Mouse (Mus musculus) ES-E14 (cell line): ENCODE data around the gene Adam8. TPM values are rescaled to one million over a fixed set of nuclear protein-coding genes. Genes with fewer than 3 reads are reported as not detected.

Source experiments
- DNase-seq: peaks from one replicate; pipeline ENCODE4 v3.0.0-alpha.2; 2013; ENCODE audit warnings: low read depth, low spot score
- H3K27ac ChIP-seq: 2 replicates; pipeline ENCODE4 v1.5.1; 2012; ENCODE audit warnings: low read depth, mild to moderate bottlenecking, low read length, moderate library complexity, mixed read lengths; ENCODE audit not compliant: poor library complexity, insufficient read depth, severe bottlenecking
- H3K36me3 ChIP-seq: 2 replicates; pipeline ENCODE4 v1.6.1; 2012; ENCODE audit warnings: mild to moderate bottlenecking, low read length, moderate library complexity, mixed read lengths; ENCODE audit not compliant: control insufficient read depth, poor library complexity, insufficient read depth, severe bottlenecking
- H3K4me1 ChIP-seq, 2 experiments: fragments of 150-350 bp in 1 of 2; sonication (generic) in 1 of 2; 2 replicates each; pipeline ENCODE4 v1.6.1; 2012; ENCODE audit warnings: low read length in 2 of 2, mild to moderate bottlenecking in 1 of 2, mixed read lengths in 1 of 2; ENCODE audit not compliant: control insufficient read depth in 2 of 2, insufficient read depth in 2 of 2, poor library complexity in 1 of 2
- H3K4me3 ChIP-seq, 2 experiments: fragments of 150-350 bp in 1 of 2; sonication (generic) in 1 of 2; 2 replicates each; pipeline ENCODE4 v1.5.1; 2012; ENCODE audit warnings: low read length in 2 of 2, low read depth in 1 of 2, mild to moderate bottlenecking in 1 of 2, mixed read lengths in 1 of 2; ENCODE audit not compliant: insufficient read depth in 1 of 2, poor library complexity in 1 of 2, severe bottlenecking in 1 of 2
- H3K9ac ChIP-seq: 2 replicates; pipeline ENCODE4 v1.6.1; 2012; ENCODE audit warnings: low read depth, mild to moderate bottlenecking, low read length, mixed read lengths; ENCODE audit not compliant: poor library complexity, insufficient read depth, severe bottlenecking
- H3K9me3 ChIP-seq: fragments of 150-350 bp; sonication (generic); 2 replicates; pipeline ENCODE4 v1.6.1; 2012; ENCODE audit warnings: low read depth, mild to moderate bottlenecking, low read length; ENCODE audit not compliant: control insufficient read depth, insufficient read depth
- CHD2 ChIP-seq: IDR thresholded peaks from 2 replicates; pipeline ENCODE4 v1.6.1; 2014; ENCODE audit warnings: mild to moderate bottlenecking, low read depth, low read length, inconsistent platforms
- HCFC1 ChIP-seq: IDR thresholded peaks from 2 replicates; pipeline ENCODE4 v1.6.1; 2012; ENCODE audit warnings: low read length, inconsistent platforms, borderline replicate concordance; ENCODE audit not compliant: insufficient read depth
- MAFK ChIP-seq: IDR thresholded peaks from 2 replicates; pipeline ENCODE4 v1.6.1; 2014; ENCODE audit warnings: mild to moderate bottlenecking, low read depth, low read length, inconsistent platforms; ENCODE audit not compliant: insufficient read depth
- ZC3H11A ChIP-seq: IDR thresholded peaks from 2 replicates; pipeline ENCODE4 v1.6.1; 2012; ENCODE audit warnings: low read depth, mild to moderate bottlenecking, inconsistent platforms, low read length, borderline replicate concordance
- ZNF384 ChIP-seq: IDR thresholded peaks from 2 replicates; pipeline ENCODE4 v1.6.1; 2012; ENCODE audit warnings: low read depth, low read length, inconsistent platforms
- in situ Hi-C, 2 experiments: fragments of 600-800 bp; cut with MboI; formaldehyde crosslinking; loops; one replicate each; pipeline ENCODE4 v1.15.1; 2025; ENCODE audit warnings: low sequenced_read_pairs in 2 of 2, inconsistent platforms in 1 of 2; ENCODE audit not compliant: unreplicated experiment in 2 of 2
- total RNA-seq: library from RNA; depleted of rRNA; stranded (reverse); fragments of 300-350 nt; gene quantifications from 2 replicates; pipeline ENCODE4 v1.2.3, GENCODE M21; 2012

Adam8 gene
- total RNA-seq, 1 experiment: 8.3 TPM

- peaks cover 0 to 22% of the 10 kb centered on the region in 2 experiments; a peak in 2 of 4 replicates for H3K4me1 ChIP-seq
- in situ Hi-C loops: no loop called here
- TF ChIP-seq ZNF384 (no peak), MAFK (no peak), CHD2 (no peak), ZC3H11A (no peak), HCFC1 (no peak)
- H3K27ac ChIP-seq: no peak overlapping the region
- H3K9me3 ChIP-seq: no peaks in the 10 kb centered on the region
- H3K36me3 ChIP-seq: no peaks in the 10 kb centered on the region
- no peak overlapping the region for H3K9ac ChIP-seq
- DNase-seq: no peak
- no peak overlapping the region for H3K4me3 ChIP-seq
These were observed 25.2 kb downstream of the Adam8 start for GRCm38 (mm10) chr7:139967175-139967574.

- Histone ChIP-seq H3K9ac (no peak overlapping the region), H3K9me3 (no peaks in the 10 kb centered on the region), H3K4me3 (no peak overlapping the region), H3K36me3 (no peaks in the 10 kb centered on the region), H3K4me1 (peaks cover 0 to 7% of the 10 kb centered on the region in 2 experiments; a peak in 2 of 4 replicates), H3K27ac (no peak overlapping the region)
- DNase-seq: no peak
- in situ Hi-C loops: no loop called here
- TF ChIP-seq MAFK (no peak), HCFC1 (no peak), CHD2 (no peak), ZC3H11A (no peak), ZNF384 (no peak)
These were observed 28.5 kb downstream of the Adam8 start for GRCm38 (mm10) chr7:139963814-139964213.

GRCm38 (mm10) chr7:139961141-139961540, 31.2 kb downstream of the Adam8 start:
- in situ Hi-C loops: no loop called here

GRCm38 (mm10) chr7:139957958-139958357, 34.4 kb downstream of the Adam8 start:
- Histone ChIP-seq H3K9ac (no peak overlapping the region), H3K4me1 (peaks cover 4 to 23% of the 10 kb centered on the region in 2 experiments; a peak in 3 of 4 replicates), H3K27ac (no peak overlapping the region), H3K4me3 (no peak overlapping the region), H3K9me3 (no peaks in the 10 kb centered on the region), H3K36me3 (peaks cover 16% of the 10 kb centered on the region)
- in situ Hi-C loops: no loop called here
- TF ChIP-seq CHD2 (no peak), HCFC1 (no peak), ZC3H11A (no peak), ZNF384 (no peak), MAFK (no peak)
- DNase-seq: no peak

More at GRCm38 (mm10) chr7:139961141-139961540, 31.2 kb downstream of the Adam8 start:
- TF ChIP-seq CHD2 (no peak), ZNF384 (no peak), HCFC1 (no peak), ZC3H11A (no peak), MAFK (no peak)
- no peak for DNase-seq
- Histone ChIP-seq H3K9me3 (no peaks in the 10 kb centered on the region), H3K4me3 (no peak overlapping the region), H3K9ac (no peak overlapping the region), H3K27ac (no peak overlapping the region), H3K4me1 (peaks cover 4 to 13% of the 10 kb centered on the region in 2 experiments; a peak in 3 of 4 replicates), H3K36me3 (peaks cover 3% of the 10 kb centered on the region; the same call in 1 of the 2 replicates)

- DNase-seq: no peak
- TF ChIP-seq ZC3H11A (no peak), HCFC1 (no peak), ZNF384 (no peak), CHD2 (no peak), MAFK (no peak)
- H3K9ac ChIP-seq: no peak overlapping the region
- no peak overlapping the region for H3K27ac ChIP-seq
- peaks cover 16% of the 10 kb centered on the region for H3K36me3 ChIP-seq
- in situ Hi-C loops: no loop called here
- H3K9me3 ChIP-seq: no peaks in the 10 kb centered on the region
- H3K4me3 ChIP-seq: no peak overlapping the region
- H3K4me1 ChIP-seq: peaks cover 4 to 23% of the 10 kb centered on the region in 2 experiments; a peak in 3 of 4 replicates
These were observed 34.9 kb downstream of the Adam8 start for GRCm38 (mm10) chr7:139957437-139957836.
